Mouse (Mus musculus) lung, postnatal 0 days (tissue): ENCODE data around the gene Ppp1r9b.

Experiments used
- CTCF ChIP-seq: IDR thresholded peaks from 2 replicates; pipeline ENCODE4 v1.5.1; 2016; ENCODE audit warnings: antibody characterized with exemption, mild to moderate bottlenecking
- EP300 ChIP-seq: IDR thresholded peaks from 2 replicates; pipeline ENCODE4 v1.6.1; 2016; ENCODE audit warnings: antibody characterized with exemption, mild to moderate bottlenecking, control low read depth

DNA sequence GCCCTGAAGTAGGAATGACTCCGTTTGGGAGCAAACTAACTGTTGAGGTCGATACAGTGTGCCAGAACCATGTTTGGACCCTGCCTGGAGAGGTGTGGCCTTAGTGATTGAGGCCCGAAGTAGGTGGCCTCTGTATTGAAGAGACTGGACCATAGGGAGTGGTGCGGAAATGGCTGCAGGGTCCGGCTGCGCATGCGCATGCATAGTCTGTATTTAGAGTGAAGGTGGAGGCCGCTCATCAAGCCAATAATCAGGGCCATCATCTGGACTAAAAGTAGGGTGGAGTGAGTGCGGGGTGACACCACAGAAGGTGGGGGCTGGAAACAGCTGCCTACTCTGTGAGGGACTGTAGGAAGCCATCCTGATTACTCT is 33.2 kb upstream of the Ppp1r9b start:
- TF ChIP-seq EP300 = no peak
- TF ChIP-seq CTCF = no peak
